Mouse (Mus musculus) spleen, postnatal 0 days (tissue): ENCODE results near the gene Gm9745. TPM values are rescaled to one million over a fixed set of nuclear protein-coding genes. Genes with fewer than 3 reads are reported as not detected.

Source experiments
- polyA plus RNA-seq: library from polyadenylated mRNA; unstranded; fragments of >200 nt; fragmentation: Nextera tagmentation; extraction: Ambion mirVana; gene quantifications from 2 replicates; pipeline ENCODE4 v1.2.1, GENCODE M21; 2015

Gm9745 gene
- polyA plus RNA-seq = not detected in 2 replicates

DNA sequence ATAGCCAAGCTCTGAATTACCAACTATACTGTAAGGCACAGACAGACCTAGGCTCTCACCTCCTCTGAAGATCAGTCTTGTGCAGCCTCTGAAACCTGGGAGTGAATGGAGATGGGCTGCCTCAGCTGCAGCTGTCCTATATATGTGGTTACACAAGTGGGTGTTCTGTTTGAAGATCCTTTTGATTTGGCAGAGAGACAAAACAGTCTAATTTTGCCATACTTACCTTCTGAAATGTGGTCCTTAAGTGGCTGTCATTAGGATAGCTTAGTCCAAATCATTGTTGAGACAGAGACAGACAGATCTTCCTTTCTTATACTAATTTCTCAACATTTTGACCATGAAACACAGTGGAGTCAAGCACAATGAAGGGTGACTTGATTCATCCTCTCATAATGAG lies at the start of gene Gm9745:
Gene Gm9745, minus strand, starts transcription at position 101 of the 400 bp plus-strand sequence.

DNA sequence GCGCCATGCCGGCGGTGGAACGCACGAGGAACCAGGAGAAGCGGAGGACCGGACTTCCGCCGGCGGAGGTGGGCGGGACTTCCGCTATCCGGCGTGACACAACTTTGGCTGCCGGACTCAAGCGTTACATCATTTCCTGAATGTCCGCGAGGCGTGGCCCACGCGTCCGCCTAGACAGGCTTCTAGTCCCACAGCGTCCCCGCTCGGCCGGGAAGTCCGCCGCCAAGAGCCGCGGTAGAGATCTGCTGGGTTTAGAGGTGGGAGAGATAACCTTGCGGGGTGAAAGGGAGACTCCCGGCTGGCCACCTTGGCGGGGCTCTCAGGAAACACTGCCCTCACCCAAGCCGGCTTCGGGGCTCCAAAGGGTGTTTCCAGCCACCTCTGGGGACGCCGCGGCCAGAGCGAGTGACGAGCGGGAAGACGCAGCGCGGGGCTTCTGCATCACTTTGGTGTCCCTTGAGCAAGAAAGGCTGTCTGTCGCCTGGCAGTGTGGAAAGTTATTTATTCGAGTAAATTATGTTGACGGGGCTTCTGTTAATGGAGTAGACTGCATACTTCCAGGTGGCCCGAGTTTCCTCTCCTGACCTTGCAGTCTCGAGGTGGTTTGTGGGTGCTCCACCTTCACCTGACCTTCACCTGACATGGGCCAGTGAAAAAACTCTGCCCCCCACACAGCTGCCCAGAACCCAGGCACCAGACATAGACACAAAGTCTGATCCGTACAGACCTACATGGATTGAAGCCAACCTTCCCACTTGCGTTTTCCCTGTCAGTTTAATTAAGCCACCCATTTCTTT lies 48.2 kb upstream of the Gm9745 start, which contains the start of gene Gtpbp4:
Gene Gtpbp4, minus strand, starts transcription at position 94 of the 797 bp plus-strand sequence.

GRCm38 (mm10) chr13:8952563-8952962 lies 4.5 kb upstream of the Gm9745 start, which contains the start of gene Idi2:
Gene Idi2 (plus strand): TSS chr13:8952863.

Other genes with a start within 250 kb of the Gm9745 start
- 10.5 and 11.1 TPM in 2 replicates for gene Wdr37, start 76.3 kb downstream of the Gm9745 start, polyA plus RNA-seq
- 18.1 and 20.0 TPM in 2 replicates for gene Idi1, start 62.7 kb downstream of the Gm9745 start, polyA plus RNA-seq
- not detected in 2 replicates for gene Idi2, start 4.6 kb upstream of the Gm9745 start, polyA plus RNA-seq
- gene Gtpbp4, start 47.9 kb upstream of the Gm9745 start, polyA plus RNA-seq = 53.5 and 54.5 TPM in 2 replicates
- 30.0 and 31.7 TPM in 2 replicates for gene Larp4b, start 145.7 kb upstream of the Gm9745 start, polyA plus RNA-seq